Mouse (Mus musculus) testis, adult 2 months (tissue): ENCODE data around the gene Sectm1b. TPM values are rescaled to one million over a fixed set of nuclear protein-coding genes. Genes with fewer than 3 reads are reported as not detected.
"Not testable (repeated sequence)": the region's sequence is repeated elsewhere in the genome, so short reads cannot be mapped to it uniquely, and the experiment has no call there.

Experiments
- H3K27ac ChIP-seq: fragments of 200-500 bp; 2 replicates; pipeline ENCODE4 v1.5.1; 2012; ENCODE audit warnings: low read depth, low read length; ENCODE audit not compliant: control insufficient read depth, insufficient read depth
- H3K27me3 ChIP-seq: fragments of 200-500 bp; 2 replicates; pipeline ENCODE4 v1.6.1; 2012; ENCODE audit warnings: mild to moderate bottlenecking, low read length, moderate library complexity; ENCODE audit not compliant: control insufficient read depth, insufficient read depth
- H3K36me3 ChIP-seq: fragments of 200-500 bp; 2 replicates; pipeline ENCODE4 v1.6.1; 2012; ENCODE audit warnings: mild to moderate bottlenecking, low read length; ENCODE audit not compliant: control insufficient read depth, insufficient read depth
- H3K4me1 ChIP-seq: fragments of 200-500 bp; 2 replicates; pipeline ENCODE4 v1.6.1; 2012; ENCODE audit warnings: low read length; ENCODE audit not compliant: control insufficient read depth, insufficient read depth
- H3K4me3 ChIP-seq: fragments of 200-500 bp; 2 replicates; pipeline ENCODE4 v1.5.1; 2012; ENCODE audit warnings: low read depth, mild to moderate bottlenecking, low read length, moderate library complexity, mixed read lengths; ENCODE audit not compliant: control insufficient read depth
- CTCF ChIP-seq: fragments of 200-500 bp; IDR thresholded peaks from 2 replicates; pipeline ENCODE4 v1.5.1; 2012; ENCODE audit warnings: low read depth, mild to moderate bottlenecking, inconsistent platforms, low read length, moderate library complexity; ENCODE audit not compliant: control insufficient read depth, insufficient read depth, insufficient replicate concordance
- POLR2A ChIP-seq: fragments of 200-500 bp; IDR thresholded peaks from 2 replicates; pipeline ENCODE4 v1.6.1; 2012; ENCODE audit warnings: low read depth, mild to moderate bottlenecking, inconsistent platforms, low read length, moderate library complexity; ENCODE audit not compliant: control insufficient read depth
- polyA plus RNA-seq: library from polyadenylated mRNA; depleted of rRNA; stranded (reverse); fragments of >200 nt; gene quantifications from 2 replicates; pipeline ENCODE4 v1.2.3, GENCODE M21; 2012; rRNA removed

The Sectm1b gene
- not detected in 2 replicates for polyA plus RNA-seq

DNA sequence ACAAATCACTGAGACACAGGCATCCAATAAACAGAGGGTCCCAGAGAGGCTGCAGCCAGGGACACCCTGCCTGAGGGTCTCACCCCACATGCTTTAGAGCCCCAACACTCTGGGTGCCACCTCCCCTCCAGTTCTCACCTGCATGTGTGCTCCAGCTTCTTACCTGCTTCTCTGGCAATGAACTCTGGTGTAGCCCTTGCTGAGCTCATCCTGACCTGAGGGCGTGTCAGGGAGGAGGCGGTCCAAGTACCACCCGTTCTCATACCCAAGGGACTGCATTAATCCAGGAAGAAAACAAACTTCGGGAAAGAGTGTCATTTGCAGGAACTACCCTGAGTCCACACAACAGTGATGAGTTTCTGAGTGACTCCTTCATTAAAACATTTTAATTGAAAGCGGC lies at the start of gene Sectm1b:
Gene Sectm1b, minus strand, starts transcription at position 191 of the 400 bp plus-strand sequence.
- no peaks in the 10 kb centered on the region for H3K4me1 ChIP-seq
- TF ChIP-seq CTCF = no peak
- no peak for TF ChIP-seq POLR2A
- H3K27ac ChIP-seq = no peak within 1 kb of the TSS
- H3K4me3 ChIP-seq = no peak within 1 kb of the TSS
- no peaks in the 10 kb centered on the region for H3K36me3 ChIP-seq
- no peaks in the 10 kb centered on the region for H3K27me3 ChIP-seq

DNA sequence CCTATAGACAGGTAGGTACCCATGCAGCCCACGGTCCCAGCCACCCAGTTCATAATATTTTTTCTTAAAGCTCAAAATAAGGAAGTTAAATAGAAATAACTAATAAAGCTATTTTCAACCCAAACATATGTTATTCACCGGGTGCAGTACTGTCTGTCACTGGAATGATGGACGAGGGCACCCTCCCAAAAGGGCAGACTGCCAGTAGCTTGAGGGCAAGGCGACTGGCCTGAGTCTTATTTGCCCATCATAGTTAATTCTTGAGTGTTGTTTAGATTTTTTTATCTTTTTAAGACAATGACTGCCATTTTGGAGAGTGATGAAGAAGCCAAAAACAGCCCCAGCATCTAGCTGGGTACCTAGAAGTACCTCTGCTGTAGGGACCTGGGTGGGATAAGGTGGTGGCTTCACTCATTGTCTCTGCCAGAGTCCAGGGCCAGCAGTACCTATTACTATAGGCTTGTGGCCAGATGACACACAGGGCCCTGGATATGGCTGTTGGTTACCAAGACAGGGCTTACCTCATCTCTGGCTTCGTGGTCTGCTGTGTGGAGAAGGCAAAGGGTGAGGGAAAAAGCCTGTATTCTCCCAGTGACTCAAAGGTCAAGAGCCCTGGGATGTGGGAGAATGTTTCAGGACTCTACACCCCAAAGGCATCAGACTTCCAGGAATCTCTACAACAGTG lies 48.9 kb upstream of the Sectm1b start:
- Histone ChIP-seq H3K27ac (no peak overlapping the region), H3K4me3 (no peak overlapping the region), H3K4me1 (peaks cover 5% of the 10 kb centered on the region; the same call in 1 of the 2 replicates), H3K27me3 (no peaks in the 10 kb centered on the region), H3K36me3 (no peaks in the 10 kb centered on the region)
- no peak for TF ChIP-seq CTCF
- no peak for TF ChIP-seq POLR2A

DNA sequence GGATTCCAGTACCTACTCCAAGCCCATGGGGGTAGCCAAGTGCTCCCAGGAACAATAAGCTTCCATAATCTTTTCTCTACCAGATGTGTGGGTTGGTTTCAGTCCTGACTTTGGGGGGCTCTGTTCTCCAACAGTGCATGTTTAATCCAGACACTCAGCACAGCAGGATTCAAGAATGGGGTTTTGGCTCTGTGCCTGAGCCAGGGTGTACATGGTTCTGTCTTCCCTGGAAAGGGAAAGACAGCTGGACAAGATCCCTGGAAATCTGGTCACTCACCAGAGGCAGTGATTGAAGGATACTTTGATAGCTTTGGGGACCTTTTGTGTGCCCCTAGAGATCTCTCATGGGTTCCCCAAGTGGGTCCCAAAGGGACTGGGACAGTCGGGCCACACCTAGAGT lies 48.2 kb upstream of the Sectm1b start:
- H3K4me3 ChIP-seq = no peak overlapping the region
- no peaks in the 10 kb centered on the region for H3K36me3 ChIP-seq
- H3K27me3 ChIP-seq = no peaks in the 10 kb centered on the region
- TF ChIP-seq CTCF (no peak), POLR2A (no peak)
- H3K27ac ChIP-seq = no peak overlapping the region
- H3K4me1 ChIP-seq = peaks cover 2% of the 10 kb centered on the region; the same call in 1 of the 2 replicates

DNA sequence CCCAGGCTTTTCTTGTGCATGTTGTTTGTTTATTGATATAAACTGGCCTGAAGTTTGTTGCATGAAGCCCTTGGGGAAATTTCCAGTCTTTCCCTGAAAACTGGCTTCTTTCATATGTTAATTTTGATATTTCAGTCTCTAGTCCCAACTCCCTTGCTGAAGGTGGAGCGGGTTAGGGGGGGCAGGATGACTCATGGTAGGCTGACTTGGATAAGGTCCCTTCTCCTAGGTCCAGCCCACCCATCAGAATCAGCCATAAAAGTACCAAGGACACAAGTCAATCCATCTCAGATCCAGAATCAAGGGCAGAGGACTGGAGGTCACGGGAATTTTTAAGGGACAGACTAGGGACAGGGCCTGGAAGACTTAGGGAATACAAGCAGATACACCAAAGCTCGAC lies 47.7 kb upstream of the Sectm1b start:
- no peak overlapping the region for H3K4me3 ChIP-seq
- peaks cover 2% of the 10 kb centered on the region; the same call in 1 of the 2 replicates for H3K4me1 ChIP-seq
- H3K27me3 ChIP-seq = no peaks in the 10 kb centered on the region
- TF ChIP-seq POLR2A (no peak), CTCF (no peak)
- no peaks in the 10 kb centered on the region for H3K36me3 ChIP-seq
- H3K27ac ChIP-seq = no peak overlapping the region

DNA sequence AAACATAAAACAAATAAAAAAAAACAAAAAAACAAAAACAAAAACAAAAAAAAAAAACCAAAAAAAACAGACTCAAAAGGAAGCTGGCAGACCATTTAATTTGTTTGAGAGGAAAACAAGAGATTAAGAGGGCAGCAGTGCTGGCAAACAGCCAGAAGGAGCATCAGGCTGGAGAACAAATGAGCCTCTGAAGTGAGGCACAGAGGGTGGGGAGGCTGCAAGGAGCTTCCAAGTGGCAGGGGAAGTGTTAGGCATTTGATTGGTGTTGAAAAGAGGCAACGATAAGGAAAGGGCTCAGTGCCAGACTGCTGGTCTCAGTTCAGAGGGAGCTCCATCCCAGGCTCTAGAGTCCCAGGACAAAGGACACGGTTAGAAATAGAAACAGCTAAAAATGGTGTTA lies 46.6 kb upstream of the Sectm1b start:
- Histone ChIP-seq H3K27ac (no peak overlapping the region), H3K27me3 (no peaks in the 10 kb centered on the region), H3K4me1 (peaks cover 3% of the 10 kb centered on the region), H3K4me3 (no peak overlapping the region), H3K36me3 (no peaks in the 10 kb centered on the region)
- TF ChIP-seq POLR2A (no peak), CTCF (no peak)

DNA sequence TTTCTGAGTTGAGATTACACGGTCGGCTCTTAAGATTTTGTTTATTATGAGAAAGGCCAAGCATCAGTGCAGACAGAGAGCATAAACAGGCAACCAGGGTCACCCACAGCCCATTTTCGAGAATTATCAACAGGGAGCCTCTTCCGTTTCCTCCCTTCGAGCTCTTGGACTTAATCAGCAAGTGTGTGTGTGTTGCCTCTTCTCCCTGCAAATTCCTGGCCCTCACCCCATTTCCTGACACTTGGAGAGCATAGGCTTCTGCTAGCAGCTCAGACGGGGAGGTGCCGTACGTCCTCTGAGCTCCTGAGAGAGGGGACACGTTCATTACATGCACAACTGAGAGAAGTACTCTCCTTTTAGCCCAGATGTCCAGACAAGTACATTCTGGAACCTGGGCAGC lies 44.7 kb upstream of the Sectm1b start:
- H3K36me3 ChIP-seq = no peaks in the 10 kb centered on the region

DNA sequence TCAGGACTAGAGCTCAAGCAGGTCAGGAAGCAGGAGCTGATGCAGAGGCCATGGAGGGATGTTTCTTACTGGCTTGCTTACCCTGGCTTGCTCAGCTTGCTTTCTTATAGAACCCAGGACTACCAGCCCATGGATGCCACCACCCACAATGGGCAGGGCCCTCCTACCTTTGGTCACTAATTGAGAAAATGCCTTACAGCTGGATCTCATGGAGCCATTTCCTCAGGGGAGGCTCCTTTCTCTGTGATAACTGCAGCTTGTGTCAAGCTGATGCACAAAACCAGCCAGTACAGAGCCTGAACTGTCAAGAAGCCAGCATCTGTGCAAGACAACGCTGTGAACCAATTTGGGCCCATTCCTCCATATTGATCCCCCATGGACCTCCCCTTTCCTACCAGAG lies 43.9 kb upstream of the Sectm1b start:
- H3K27ac ChIP-seq, H3K27me3 ChIP-seq, H3K4me3 ChIP-seq, H3K4me1 ChIP-seq, H3K36me3 ChIP-seq: not testable (repeated sequence)

More for the DNA sequence above, 44.7 kb upstream of the Sectm1b start:
- no peak for TF ChIP-seq POLR2A
- no peak for TF ChIP-seq CTCF
- Histone ChIP-seq H3K27ac (0 out of 2 replicates have a peak overlapping the region, but pooled peaks have one; percentile 42), H3K4me1 (peaks cover 6% of the 10 kb centered on the region), H3K27me3 (no peaks in the 10 kb centered on the region), H3K4me3 (no peak overlapping the region)
